ENCODE assay signal across 8 mouse cellular contexts in genomic region chr11:88155451-88155850, GRCm38 (mm10). TPM values are rescaled to one million over a fixed set of nuclear protein-coding genes. Genes with fewer than 3 reads are reported as not detected.
DNase-seq lines count a peak whose midpoint lies in the region; ATAC-seq and TF ChIP-seq lines count a peak whose summit lies in the region.

No protein-coding gene starts in this region.

- peaks cover 81% of the 10 kb centered on the region for H3K4me1 ChIP-seq in lung, embryonic 16.5 days (replicated peaks; ENCODE audit: control insufficient read depth, insufficient read depth, low read length)
- peaks cover 82% of the 10 kb centered on the region for H3K4me1 ChIP-seq in heart, embryonic 15.5 days (replicated peaks)
- peaks cover 13% of the 10 kb centered on the region for H3K4me1 ChIP-seq in midbrain, postnatal 0 days (ENCODE audit: insufficient read depth, low read length)

- H3K9ac ChIP-seq in lung, embryonic 16.5 days (ENCODE audit: low read length), result no peak overlapping the region; the same call in 1 of the 2 replicates
- H3K9ac ChIP-seq in heart, embryonic 15.5 days, result peak overlapping the region; percentile 32; the same call in 1 of the 2 replicates
- no peak overlapping the region for H3K9ac ChIP-seq in midbrain, postnatal 0 days (replicated peaks; ENCODE audit: low read length, poor library complexity, severe bottlenecking)

- no peak overlapping the region for H3K4me3 ChIP-seq in lung, embryonic 16.5 days (ENCODE audit: low read length)
- H3K4me3 ChIP-seq in heart, embryonic 15.5 days, result no peak overlapping the region
- H3K4me3 ChIP-seq in midbrain, postnatal 0 days (ENCODE audit: low read depth, low read length), result no peak overlapping the region

- H3K27ac ChIP-seq in lung, embryonic 16.5 days (ENCODE audit: low read length), result peak overlapping the region; percentile 90
- H3K27ac ChIP-seq in heart, embryonic 15.5 days, result peak overlapping the region; percentile 77
- H3K27ac ChIP-seq in midbrain, postnatal 0 days (ENCODE audit: low read depth, low read length), result no peak overlapping the region

- ATAC-seq in lung, embryonic 16.5 days (ENCODE audit: low read depth), result no peak
- ATAC-seq in heart, embryonic 15.5 days (replicated peaks; ENCODE audit: insufficient number of reproducible peaks, insufficient read depth, low FRiP score, low read depth), result no peak
- no peak; the same call in 1 of the 2 replicates for ATAC-seq in midbrain, postnatal 0 days (ENCODE audit: low FRiP score)
- ATAC-seq in monocyte, adult 5-6 weeks (replicated peaks; ENCODE audit: insufficient number of reproducible peaks, low FRiP score, low TSS enrichment, poor library complexity, severe bottlenecking), result no peak

- no peak overlapping the region for H3K4me2 ChIP-seq in lung, embryonic 16.5 days (ENCODE audit: low read depth, low read length)
- no peak overlapping the region for H3K4me2 ChIP-seq in heart, embryonic 15.5 days
- no peak overlapping the region for H3K4me2 ChIP-seq in midbrain, postnatal 0 days (ENCODE audit: low read depth, low read length, poor library complexity, severe bottlenecking)

- no peaks in the 10 kb centered on the region for H3K9me3 ChIP-seq in lung, embryonic 16.5 days (ENCODE audit: control insufficient read depth, low read length)
- H3K9me3 ChIP-seq in heart, embryonic 15.5 days (replicated peaks), result no peaks in the 10 kb centered on the region
- no peaks in the 10 kb centered on the region for H3K9me3 ChIP-seq in midbrain, postnatal 0 days (ENCODE audit: low read length)

- no peaks in the 10 kb centered on the region for H3K27me3 ChIP-seq in lung, embryonic 16.5 days (ENCODE audit: control insufficient read depth, insufficient read depth, low read depth, low read length)
- no peaks in the 10 kb centered on the region for H3K27me3 ChIP-seq in heart, embryonic 15.5 days
- no peaks in the 10 kb centered on the region for H3K27me3 ChIP-seq in midbrain, postnatal 0 days (ENCODE audit: insufficient read depth, low read length)

- peak; percentile 73 for DNase-seq in adrenal gland, postnatal 10 days
- no peak for DNase-seq in adrenal gland, adult 8-10 months
- no peak for DNase-seq in lung, postnatal 36 days
- peak; percentile 66 for DNase-seq in midbrain, postnatal 0 days (ENCODE audit: low spot score)
- no peak for DNase-seq in thymus, postnatal 10 days (ENCODE audit: low spot score in 2 of 2)

- no peak for TF ChIP-seq CTCF in midbrain, postnatal 0 days (IDR thresholded peaks at IDR 0.05)

- no peaks in the 10 kb centered on the region for H3K36me3 ChIP-seq in lung, embryonic 16.5 days (ENCODE audit: control insufficient read depth, insufficient read depth, low read length)
- H3K36me3 ChIP-seq in heart, embryonic 15.5 days, result no peaks in the 10 kb centered on the region
- no peaks in the 10 kb centered on the region for H3K36me3 ChIP-seq in midbrain, postnatal 0 days (ENCODE audit: insufficient read depth, low read length)

- 48% methylated on average over 3 of the region's 3 CpGs for WGBS in lung, embryonic 16.5 days
- 49% methylated on average over 3 of the region's 3 CpGs for WGBS in heart, embryonic 15.5 days
- 55% methylated on average over 3 of the region's 3 CpGs for WGBS in midbrain, postnatal 0 days

RNA-seq across cellular contexts. Expression of gene Mrps23, which starts 48.7 kb away (rescaled TPM):
- 100 to 1,000 TPM; 175 to 192 TPM for total RNA-seq in adrenal gland, postnatal 10 days (2021)
- total RNA-seq in adrenal gland, adult 8-10 months (2022), result 100 to 1,000 TPM; 140 to 223 (median 182) TPM
- 50.6 and 55.5 TPM in 2 replicates for polyA plus RNA-seq in lung, embryonic 16.5 days (2015; fragmentation: Nextera tagmentation; extraction: Ambion mirVana)
- polyA plus RNA-seq in heart, embryonic 15.5 days (2015; fragmentation: Nextera tagmentation; extraction: Ambion mirVana), result 80.7 and 93.9 TPM in 2 replicates
- 29.4 and 35.5 TPM in 2 replicates for total RNA-seq in midbrain, postnatal 0 days (2014; rRNA removed)
- polyA plus RNA-seq in midbrain, postnatal 0 days (2015; fragmentation: Nextera tagmentation; extraction: Ambion mirVana), result 63.0 and 63.2 TPM in 2 replicates
- total RNA-seq in monocyte, adult 5-6 weeks (2017), result 64.6 to 115 TPM (median 69.1 TPM) in 3 replicates

RNA-seq across cellular contexts. Expression of gene Cuedc1, which starts 57.6 kb away (rescaled TPM):
- 10 to 100 TPM; 32.4 to 43.1 TPM for total RNA-seq in adrenal gland, postnatal 10 days (2021)
- total RNA-seq in adrenal gland, adult 8-10 months (2022), result 100 to 1,000 TPM in 2 of 4 experiments, 10 to 100 TPM in 2; 46.1 to 114 (median 84.3) TPM
- 11.3 and 11.8 TPM in 2 replicates for polyA plus RNA-seq in lung, embryonic 16.5 days (2015; fragmentation: Nextera tagmentation; extraction: Ambion mirVana)
- polyA plus RNA-seq in heart, embryonic 15.5 days (2015; fragmentation: Nextera tagmentation; extraction: Ambion mirVana), result 18.4 and 20.3 TPM in 2 replicates
- 38.8 and 40.2 TPM in 2 replicates for total RNA-seq in midbrain, postnatal 0 days (2014; rRNA removed)
- polyA plus RNA-seq in midbrain, postnatal 0 days (2015; fragmentation: Nextera tagmentation; extraction: Ambion mirVana), result 32.7 and 37.5 TPM in 2 replicates
- total RNA-seq in monocyte, adult 5-6 weeks (2017), result 5.8 to 24.0 TPM (median 11.9 TPM) in 3 replicates

Comparison
In these comparisons a context has a peak if more than half of its experiments do, and no peak if none do; other contexts are left out.
1. DNase-seq: peak in adrenal gland, postnatal 10 days (single experiment) and midbrain, postnatal 0 days (single experiment); none in adrenal gland, adult 8-10 months (single experiment), lung, postnatal 36 days (single experiment) and thymus, postnatal 10 days (0 of 2).